Mouse (Mus musculus) heart, adult 2 months (tissue): Measurements from ENCODE around the gene Adgrg3. TPM values are rescaled to one million over a fixed set of nuclear protein-coding genes. Genes with fewer than 3 reads are reported as not detected.

Experiments
- DNase-seq, 2 experiments: peaks; one replicate each; pipeline ENCODE4 v3.0.0; 2021
- H3K27ac ChIP-seq: fragments of 200-600 bp; 2 replicates; pipeline ENCODE4 v1.8.1; 2022
- H3K27me3 ChIP-seq: fragments of 200-500 bp; 2 replicates; pipeline ENCODE4 v1.6.1; 2012; ENCODE audit warnings: mild to moderate bottlenecking, low read length, inconsistent platforms, mixed read lengths; ENCODE audit not compliant: control insufficient read depth, insufficient read depth
- H3K36me3 ChIP-seq: fragments of 200-500 bp; 2 replicates; pipeline ENCODE4 v1.6.1; 2012; ENCODE audit warnings: low read length, inconsistent platforms; ENCODE audit not compliant: control insufficient read depth, insufficient read depth
- H3K4me1 ChIP-seq: fragments of 200-500 bp; 2 replicates; pipeline ENCODE4 v1.6.1; 2011; ENCODE audit warnings: low read length; ENCODE audit not compliant: control insufficient read depth, insufficient read depth
- H3K4me3 ChIP-seq: fragments of 200-600 bp; 2 replicates; pipeline ENCODE4 v1.8.1; 2022
- H3K79me2 ChIP-seq: fragments of 200-500 bp; replicated peaks from 2 replicates; pipeline ENCODE4 v1.6.1; 2012; ENCODE audit warnings: mild to moderate bottlenecking, inconsistent platforms, low read length, moderate library complexity, mixed read lengths; ENCODE audit not compliant: control insufficient read depth, insufficient read depth
- H3K9ac ChIP-seq: fragments of 200-500 bp; 2 replicates; pipeline ENCODE4 v1.6.1; 2012; ENCODE audit warnings: low read depth, mild to moderate bottlenecking, control low read depth, inconsistent platforms, low read length, mixed read lengths
- CTCF ChIP-seq: fragments of 200-600 bp; IDR thresholded peaks from 2 replicates; pipeline ENCODE4 v1.8.1; 2022; ENCODE audit warnings: antibody characterized with exemption, mild to moderate bottlenecking, moderate library complexity
- EP300 ChIP-seq: fragments of 200-500 bp; IDR thresholded peaks from 2 replicates; pipeline ENCODE4 v1.6.1; 2011; ENCODE audit warnings: low read depth, low read length, control low read depth; ENCODE audit not compliant: insufficient read depth
- POLR2A ChIP-seq: fragments of 200-500 bp; IDR thresholded peaks from 2 replicates; pipeline ENCODE4 v1.6.1; 2011; ENCODE audit warnings: mild to moderate bottlenecking, low read depth, low read length, control low read depth; ENCODE audit not compliant: insufficient read depth
- WGBS: fragments of 180-500 bp; shearing (Covaris S2); methylation state at CpG from one replicate; pipeline ENCODE4 v1.1.7; 2018; 5-methylcytosine and 5-hydroxymethylcytosine counted together
- intact Hi-C: fragments of 180-260 bp; cut with DNase I; formaldehyde crosslinking; loops from one replicate; pipeline ENCODE4 v1.15.1; 2025
- long read RNA-seq: library from polyadenylated mRNA; stranded (forward); transcript quantifications from one replicate; pipeline ENCODE4 v2.0.0, GENCODE M21; 2021
- polyA plus RNA-seq: library from polyadenylated mRNA; depleted of rRNA; stranded (reverse); fragments of >200 nt; gene quantifications from 2 replicates; pipeline ENCODE4 v1.2.3, GENCODE M21; 2012; rRNA removed
- total RNA-seq, 2 experiments: library from RNA; stranded (reverse); gene quantifications; 2 replicates each; pipeline ENCODE4 v1.2.3; 2021

Adgrg3 gene
- total RNA-seq (1 to 10 TPM; 1.3 to 2.5 TPM), polyA plus RNA-seq (4.3 and 4.9 TPM in 2 replicates)
- long read RNA-seq, partial matches to known transcripts: 0 of 1 reads
- long read RNA-seq, other reads (novel, unspliced or antisense): 0 of 1 reads

- intact Hi-C loops: no loop called here
- H3K27me3 ChIP-seq: no peaks in the 10 kb centered on the region
- no peaks in the 10 kb centered on the region for H3K79me2 ChIP-seq
- no peak within 1 kb of the TSS for H3K4me3 ChIP-seq
- no peak for DNase-seq
- H3K9ac ChIP-seq: no peak within 1 kb of the TSS
- TF ChIP-seq EP300 (no peak), POLR2A (no peak), CTCF (no peak)
- H3K4me1 ChIP-seq: no peaks in the 10 kb centered on the region; the same call in 1 of the 2 replicates
- H3K36me3 ChIP-seq: no peaks in the 10 kb centered on the region
- H3K27ac ChIP-seq: no peak within 1 kb of the TSS
- 54% methylated on average over 11 of the region's 11 CpGs for WGBS
Observed at GRCm38 (mm10) chr8:95017451-95017850, at the start of gene Adgrg3. TSS of gene Adgrg3 (plus strand) at chr8:95017692.

GRCm38 (mm10) chr8:94973270-94973669, 44.2 kb upstream of the Adgrg3 start:
- no peak overlapping the region for H3K4me3 ChIP-seq
- no peak overlapping the region for H3K9ac ChIP-seq
- intact Hi-C loops: no loop called here
- H3K4me1 ChIP-seq: peaks cover 2% of the 10 kb centered on the region; the same call in 1 of the 2 replicates
- no peaks in the 10 kb centered on the region for H3K79me2 ChIP-seq
- 81% methylated on average over 9 of the region's 9 CpGs for WGBS
- TF ChIP-seq EP300: no peak
- no peak for TF ChIP-seq POLR2A
- TF ChIP-seq CTCF: no peak
- no peak overlapping the region for H3K27ac ChIP-seq
- no peak for DNase-seq
- no peaks in the 10 kb centered on the region for H3K36me3 ChIP-seq
- H3K27me3 ChIP-seq: no peaks in the 10 kb centered on the region

- Histone ChIP-seq H3K27ac (no peak overlapping the region), H3K9ac (no peak overlapping the region), H3K27me3 (no peaks in the 10 kb centered on the region), H3K79me2 (no peaks in the 10 kb centered on the region), H3K4me3 (no peak overlapping the region), H3K4me1 (peaks cover 2% of the 10 kb centered on the region; the same call in 1 of the 2 replicates), H3K36me3 (no peaks in the 10 kb centered on the region)
- intact Hi-C loops: no loop called here
- DNase-seq: no peak
- 82% methylated on average over 9 of the region's 9 CpGs for WGBS
- TF ChIP-seq CTCF (no peak), EP300 (no peak), POLR2A (no peak)
Observed at GRCm38 (mm10) chr8:94973786-94974185, 43.7 kb upstream of the Adgrg3 start.

- no peak within 1 kb of the TSS for H3K9ac ChIP-seq
- no peak within 1 kb of the TSS for H3K27ac ChIP-seq
- peaks cover 2% of the 10 kb centered on the region; the same call in 1 of the 2 replicates for H3K4me1 ChIP-seq
- intact Hi-C loops: no loop called here
- no peak within 1 kb of the TSS for H3K4me3 ChIP-seq
- no peak for DNase-seq
- 55% methylated on average over 7 of the region's 7 CpGs for WGBS
- H3K36me3 ChIP-seq: no peaks in the 10 kb centered on the region
- no peaks in the 10 kb centered on the region for H3K79me2 ChIP-seq
- no peaks in the 10 kb centered on the region for H3K27me3 ChIP-seq
- TF ChIP-seq POLR2A (no peak), EP300 (no peak), CTCF (no peak)
Observed at GRCm38 (mm10) chr8:94974467-94975165, 42.9 kb upstream of the Adgrg3 start, which contains the start of gene Adgrg1. TSS of gene Adgrg1 (plus strand) at chr8:94974751.

GRCm38 (mm10) chr8:94976651-94977417, 40.7 kb upstream of the Adgrg3 start:
- Histone ChIP-seq H3K9ac (no peak overlapping the region), H3K36me3 (no peaks in the 10 kb centered on the region), H3K27ac (no peak overlapping the region), H3K4me3 (no peak overlapping the region), H3K27me3 (no peaks in the 10 kb centered on the region), H3K4me1 (peaks cover 2% of the 10 kb centered on the region; the same call in 1 of the 2 replicates), H3K79me2 (no peaks in the 10 kb centered on the region)
- intact Hi-C loops: no loop called here
- TF ChIP-seq EP300: no peak
- TF ChIP-seq POLR2A: no peak
- no peak for TF ChIP-seq CTCF
- WGBS: 36% methylated on average over 17 of the region's 17 CpGs
- no peak for DNase-seq
